ENCODE assay signal across 10 mouse cellular contexts in the genomic region with DNA sequence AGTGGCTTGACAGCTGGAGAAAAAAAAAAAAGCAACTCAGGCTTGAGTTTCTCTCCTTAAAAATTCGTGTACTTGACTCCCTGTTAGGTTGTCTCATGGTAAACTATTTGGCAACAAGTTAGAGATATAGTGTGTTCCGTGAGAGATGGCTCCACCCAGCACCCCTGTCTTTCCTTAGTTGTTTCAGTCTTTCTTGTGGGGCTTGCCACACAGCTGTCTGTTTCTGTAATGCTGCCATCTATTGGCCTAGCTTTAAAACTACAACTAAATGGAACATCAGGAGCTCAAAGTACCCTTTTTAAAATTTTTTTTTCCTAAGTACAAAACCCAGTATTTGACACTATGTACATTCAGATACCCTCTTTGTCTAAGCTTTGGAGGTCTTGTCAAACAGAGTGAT.
A peak's percentile ranks its signal among the peaks of the same experiment; 100 is the strongest.
DNase-seq lines count a peak whose midpoint lies in the region; ATAC-seq and TF ChIP-seq lines count a peak whose summit lies in the region.
"Had no signal": no experiment of that assay in that cellular context is flagged by ENCODE, and none has a peak within 500 bp of the region (broad histone marks: within the 10 kb centered on the region; RNA-seq: fewer than 3 reads in every experiment).

No protein-coding gene starts in this region.

- H3K4me3 ChIP-seq in embryonic facial prominence, embryonic 11.5 days (ENCODE audit: low read depth, low read length), result no peak overlapping the region
- no peak overlapping the region for H3K4me3 ChIP-seq in embryonic facial prominence, embryonic 10.5 days
- H3K4me3 ChIP-seq in liver, embryonic 14.5 days (ENCODE audit: insufficient read depth in 1 of 2, low read depth in 2 of 2, low read length in 2 of 2), result no peak overlapping the region
- H3K4me3 ChIP-seq in bone marrow, adult 2 months (replicated peaks; ENCODE audit: control insufficient read depth, low read depth, low read length), result no peak overlapping the region
- H3K4me3 ChIP-seq in forebrain, embryonic 15.5 days, result no peak overlapping the region
- H3K4me3 ChIP-seq: heart, embryonic 12.5 days; neural tube, embryonic 13.5 days had no signal

- H3K9me3 ChIP-seq in embryonic facial prominence, embryonic 11.5 days (replicated peaks; ENCODE audit: control insufficient read depth, low read length), result no peaks in the 10 kb centered on the region
- H3K9me3 ChIP-seq in embryonic facial prominence, embryonic 10.5 days, result no peaks in the 10 kb centered on the region
- no peaks in the 10 kb centered on the region for H3K9me3 ChIP-seq in liver, embryonic 14.5 days (ENCODE audit: control insufficient read depth, low read length)
- no peaks in the 10 kb centered on the region for H3K9me3 ChIP-seq in forebrain, embryonic 15.5 days
- H3K9me3 ChIP-seq: heart, embryonic 12.5 days; neural tube, embryonic 13.5 days had no signal

- no peak for TF ChIP-seq POLR2A in bone marrow, adult 2 months (IDR thresholded peaks at IDR 0.05; ENCODE audit: borderline replicate concordance, control insufficient read depth, low read depth, low read length)

- no peaks in the 10 kb centered on the region for H3K27me3 ChIP-seq in embryonic facial prominence, embryonic 11.5 days (ENCODE audit: control insufficient read depth, insufficient read depth, low read length)
- H3K27me3 ChIP-seq in embryonic facial prominence, embryonic 10.5 days (replicated peaks; ENCODE audit: low read depth, poor library complexity, severe bottlenecking), result peaks cover 92% of the 10 kb centered on the region
- no peaks in the 10 kb centered on the region for H3K27me3 ChIP-seq in liver, embryonic 14.5 days (ENCODE audit: control insufficient read depth, insufficient read depth, low read length)
- H3K27me3 ChIP-seq in forebrain, embryonic 15.5 days, result 0 out of 2 replicates have a peak, but pooled peaks cover 3% of the 10 kb centered on the region

- no peaks in the 10 kb centered on the region for H3K36me3 ChIP-seq in embryonic facial prominence, embryonic 11.5 days (replicated peaks; ENCODE audit: control insufficient read depth, insufficient read depth, low read depth, low read length)
- no peaks in the 10 kb centered on the region for H3K36me3 ChIP-seq in embryonic facial prominence, embryonic 10.5 days (replicated peaks)
- no peaks in the 10 kb centered on the region for H3K36me3 ChIP-seq in liver, embryonic 14.5 days (replicated peaks; ENCODE audit: control insufficient read depth, insufficient read depth, low read depth)
- H3K36me3 ChIP-seq in forebrain, embryonic 15.5 days, result no peaks in the 10 kb centered on the region
- H3K36me3 ChIP-seq: heart, embryonic 12.5 days; neural tube, embryonic 13.5 days had no signal

- 11% methylated on average over 2 of the region's 2 CpGs for WGBS in embryonic facial prominence, embryonic 11.5 days
- WGBS in embryonic facial prominence, embryonic 10.5 days, result 16% methylated on average over 2 of the region's 2 CpGs
- 10% methylated on average over 2 of the region's 2 CpGs for WGBS in liver, embryonic 14.5 days (ENCODE audit: insufficient replicate concordance)
- 7% methylated on average over 2 of the region's 2 CpGs for WGBS in bone marrow, adult 2 months
- 10% methylated on average over 2 of the region's 2 CpGs for WGBS in forebrain, embryonic 15.5 days

- H3K9ac ChIP-seq in embryonic facial prominence, embryonic 11.5 days (replicated peaks; ENCODE audit: low read length), result no peak overlapping the region
- no peak overlapping the region for H3K9ac ChIP-seq in liver, embryonic 14.5 days (replicated peaks)
- H3K9ac ChIP-seq in forebrain, embryonic 15.5 days (replicated peaks), result no peak overlapping the region
- H3K9ac ChIP-seq: heart, embryonic 12.5 days; neural tube, embryonic 13.5 days had no signal

- H3K4me1 ChIP-seq in embryonic facial prominence, embryonic 11.5 days (ENCODE audit: control insufficient read depth, insufficient read depth, low read length), result no peaks in the 10 kb centered on the region
- 0 out of 2 replicates have a peak, but pooled peaks cover 3% of the 10 kb centered on the region for H3K4me1 ChIP-seq in embryonic facial prominence, embryonic 10.5 days
- H3K4me1 ChIP-seq in liver, embryonic 14.5 days (replicated peaks; ENCODE audit: control insufficient read depth in 2 of 2, insufficient read depth in 2 of 2, low read length in 1 of 2), result no peaks in the 10 kb centered on the region
- H3K4me1 ChIP-seq in bone marrow, adult 2 months (ENCODE audit: control insufficient read depth, insufficient read depth, low read length), result no peaks in the 10 kb centered on the region
- H3K4me1 ChIP-seq in forebrain, embryonic 15.5 days, result no peaks in the 10 kb centered on the region
- H3K4me1 ChIP-seq: heart, embryonic 12.5 days; neural tube, embryonic 13.5 days had no signal

- H3K27ac ChIP-seq in embryonic facial prominence, embryonic 11.5 days (replicated peaks; ENCODE audit: low read depth, low read length), result no peak overlapping the region
- no peak overlapping the region for H3K27ac ChIP-seq in embryonic facial prominence, embryonic 10.5 days (replicated peaks)
- no peak overlapping the region for H3K27ac ChIP-seq in liver, embryonic 14.5 days
- no peak overlapping the region for H3K27ac ChIP-seq in bone marrow, adult 2 months (ENCODE audit: control insufficient read depth, insufficient read depth, low read depth, low read length, poor library complexity)
- no peak overlapping the region for H3K27ac ChIP-seq in forebrain, embryonic 15.5 days (replicated peaks)
- H3K27ac ChIP-seq: neural tube, embryonic 13.5 days had no signal

- DNase-seq in embryonic facial prominence, embryonic 11.5 days (ENCODE audit: low spot score), result peak; percentile 19
- no peak for DNase-seq in embryonic facial prominence, embryonic 10.5 days (ENCODE audit: low spot score)
- DNase-seq in liver, embryonic 14.5 days (ENCODE audit: low read depth in 3 of 3, low spot score in 3 of 3), result no peak
- no peak for DNase-seq in liver
- DNase-seq in mesoderm, embryonic 11.5 days (ENCODE audit: low read depth, low spot score), result peak; percentile 9
- no peak for DNase-seq in thymus, adult 18-20 months

- no peak for ATAC-seq in embryonic facial prominence, embryonic 11.5 days (replicated peaks; ENCODE audit: insufficient number of reproducible peaks, low FRiP score, low TSS enrichment, low read depth)
- no peak for ATAC-seq in liver, embryonic 14.5 days (ENCODE audit: insufficient read depth)
- ATAC-seq in forebrain, embryonic 15.5 days (replicated peaks), result no peak

- TF ChIP-seq EP300 in liver, embryonic 14.5 days (IDR thresholded peaks at IDR 0.05; ENCODE audit: low read depth), result no peak

- H3K4me2 ChIP-seq in embryonic facial prominence, embryonic 11.5 days (ENCODE audit: low read depth, low read length), result no peak overlapping the region
- H3K4me2 ChIP-seq in liver, embryonic 14.5 days (ENCODE audit: low read depth), result no peak overlapping the region
- H3K4me2 ChIP-seq in forebrain, embryonic 15.5 days (replicated peaks), result no peak overlapping the region
- H3K4me2 ChIP-seq: heart, embryonic 12.5 days; neural tube, embryonic 13.5 days had no signal

- TF ChIP-seq CTCF in liver, embryonic 14.5 days (IDR thresholded peaks at IDR 0.05; ENCODE audit: low read depth), result peak; percentile 39; the same call in 1 of the 2 replicates
- 0 out of 2 replicates have a peak, but pooled peaks have one; percentile 18 for TF ChIP-seq CTCF in bone marrow, adult 2 months (IDR thresholded peaks at IDR 0.05; ENCODE audit: control insufficient read depth, insufficient read depth, low read length)

Comparison
In these comparisons a context has a peak if more than half of its experiments do, and no peak if none do; other contexts are left out.
1. DNase-seq: peak in embryonic facial prominence, embryonic 11.5 days (single experiment) and mesoderm, embryonic 11.5 days (single experiment); none in embryonic facial prominence, embryonic 10.5 days (single experiment), liver, embryonic 14.5 days (0 of 3), liver (single experiment) and thymus, adult 18-20 months (0 of 2).